Mouse (Mus musculus): ENCODE results near the gene Amdhd2. TPM values are rescaled to one million over a fixed set of nuclear protein-coding genes. Genes with fewer than 3 reads are reported as not detected.
A peak's percentile ranks its signal among the peaks of the same experiment; 100 is the strongest.
"Not testable (repeated sequence)": the region's sequence is repeated elsewhere in the genome, so short reads cannot be mapped to it uniquely, and the experiment has no call there.

Amdhd2 gene
- polyA plus RNA-seq, 1 experiment from 2014 or later, result 28.3 TPM

- no peaks in the 10 kb centered on the region for H3K27me3 ChIP-seq (replicated peaks; ENCODE audit: control insufficient read depth, insufficient read depth, low read length)
- H3K9ac ChIP-seq (ENCODE audit: low read depth, low read length), result peak overlapping the region; percentile 93
- H3K9me3 ChIP-seq (ENCODE audit: control insufficient read depth, low read length), result no peaks in the 10 kb centered on the region
- DNase-seq (ENCODE audit: low spot score) (peak; percentile 98), ATAC-seq (ENCODE audit: low read depth) (peak; percentile 98)
- H3K36me3 ChIP-seq (ENCODE audit: control insufficient read depth, insufficient read depth, low read length), result no peaks in the 10 kb centered on the region
- H3K4me1 ChIP-seq (ENCODE audit: control insufficient read depth, insufficient read depth, low read length), result peaks cover 7% of the 10 kb centered on the region
- H3K27ac ChIP-seq (replicated peaks; ENCODE audit: low read depth, low read length), result peak overlapping the region; percentile 87
- under 1% methylated on average over 23 of the region's 57 CpGs for WGBS
- peak overlapping the region; percentile 97 for H3K4me3 ChIP-seq (ENCODE audit: low read depth, low read length)
- H3K4me2 ChIP-seq (ENCODE audit: low read depth, low read length), result peak overlapping the region; percentile 81
Measured at GRCm38 (mm10) chr17:24141425-24141920, 22.1 kb downstream of the Amdhd2 start.

- H3K4me1 ChIP-seq (ENCODE audit: control insufficient read depth, insufficient read depth, low read length), result peaks cover 7% of the 10 kb centered on the region
- H3K9me3 ChIP-seq (ENCODE audit: control insufficient read depth, low read length), result no peaks in the 10 kb centered on the region
- H3K36me3 ChIP-seq (ENCODE audit: control insufficient read depth, insufficient read depth, low read length), result no peaks in the 10 kb centered on the region
- peak overlapping the region; percentile 97 for H3K4me3 ChIP-seq (ENCODE audit: low read depth, low read length)
- peak; percentile 58 for ATAC-seq (ENCODE audit: low read depth)
- 0% methylated on average over 13 of the region's 43 CpGs for WGBS
- H3K27ac ChIP-seq (replicated peaks; ENCODE audit: low read depth, low read length), result peak overlapping the region; percentile 87
- H3K27me3 ChIP-seq (replicated peaks; ENCODE audit: control insufficient read depth, insufficient read depth, low read length), result no peaks in the 10 kb centered on the region
- H3K4me2 ChIP-seq (ENCODE audit: low read depth, low read length), result peak overlapping the region; percentile 81
- DNase-seq (ENCODE audit: low spot score), result peak; percentile 52
- peak overlapping the region; percentile 93 for H3K9ac ChIP-seq (ENCODE audit: low read depth, low read length)
Measured at GRCm38 (mm10) chr17:24140845-24141424, 22.6 kb downstream of the Amdhd2 start.

- Histone ChIP-seq H3K4me1 (ENCODE audit: control insufficient read depth, insufficient read depth, low read length) (peaks cover 7% of the 10 kb centered on the region), H3K27ac (replicated peaks; ENCODE audit: low read depth, low read length) (no peak overlapping the region), H3K36me3 (ENCODE audit: control insufficient read depth, insufficient read depth, low read length) (no peaks in the 10 kb centered on the region), H3K4me2 (ENCODE audit: low read depth, low read length) (peak overlapping the region; percentile 81), H3K27me3 (replicated peaks; ENCODE audit: control insufficient read depth, insufficient read depth, low read length) (no peaks in the 10 kb centered on the region), H3K4me3 (ENCODE audit: low read depth, low read length) (peak overlapping the region; percentile 97), H3K9me3 (ENCODE audit: control insufficient read depth, low read length) (no peaks in the 10 kb centered on the region), H3K9ac (ENCODE audit: low read depth, low read length) (peak overlapping the region; percentile 93)
- ATAC-seq (ENCODE audit: low read depth), result no peak
- WGBS, result 85% methylated on average over 4 of the region's 4 CpGs
- no peak for DNase-seq (ENCODE audit: low spot score)
Measured at GRCm38 (mm10) chr17:24139968-24140367, 23.6 kb downstream of the Amdhd2 start.

- Histone ChIP-seq H3K9me3 (ENCODE audit: control insufficient read depth, low read length) (no peaks in the 10 kb centered on the region), H3K27ac (replicated peaks; ENCODE audit: low read depth, low read length) (no peak overlapping the region), H3K4me3 (ENCODE audit: low read depth, low read length) (no peak overlapping the region), H3K36me3 (ENCODE audit: control insufficient read depth, insufficient read depth, low read length) (no peaks in the 10 kb centered on the region), H3K4me2 (ENCODE audit: low read depth, low read length) (no peak overlapping the region), H3K27me3 (replicated peaks; ENCODE audit: control insufficient read depth, insufficient read depth, low read length) (no peaks in the 10 kb centered on the region), H3K4me1 (ENCODE audit: control insufficient read depth, insufficient read depth, low read length) (peaks cover 7% of the 10 kb centered on the region), H3K9ac (ENCODE audit: low read depth, low read length) (no peak overlapping the region)
- WGBS, result 75% methylated on average over 3 of the region's 3 CpGs
- DNase-seq (ENCODE audit: low spot score), result no peak
- ATAC-seq (ENCODE audit: low read depth), result no peak
Measured at GRCm38 (mm10) chr17:24139256-24139655, 24.3 kb downstream of the Amdhd2 start.

GRCm38 (mm10) chr17:24137226-24137880, 26.2 kb downstream of the Amdhd2 start:
- DNase-seq (ENCODE audit: low spot score) (no peak), ATAC-seq (ENCODE audit: low read depth) (no peak)
- Histone ChIP-seq H3K27ac (replicated peaks; ENCODE audit: low read depth, low read length) (no peak overlapping the region), H3K9ac (ENCODE audit: low read depth, low read length) (no peak overlapping the region), H3K9me3 (ENCODE audit: control insufficient read depth, low read length) (no peaks in the 10 kb centered on the region), H3K27me3 (replicated peaks; ENCODE audit: control insufficient read depth, insufficient read depth, low read length) (no peaks in the 10 kb centered on the region), H3K36me3 (ENCODE audit: control insufficient read depth, insufficient read depth, low read length) (no peaks in the 10 kb centered on the region), H3K4me1 (ENCODE audit: control insufficient read depth, insufficient read depth, low read length) (peaks cover 7% of the 10 kb centered on the region), H3K4me2 (ENCODE audit: low read depth, low read length) (no peak overlapping the region), H3K4me3 (ENCODE audit: low read depth, low read length) (no peak overlapping the region)
- WGBS, result 64% methylated on average over 2 of the region's 2 CpGs

- Histone ChIP-seq H3K4me1 (ENCODE audit: control insufficient read depth, insufficient read depth, low read length) (peaks cover 5% of the 10 kb centered on the region), H3K27ac (replicated peaks; ENCODE audit: low read depth, low read length) (no peak overlapping the region), H3K27me3 (replicated peaks; ENCODE audit: control insufficient read depth, insufficient read depth, low read length) (no peaks in the 10 kb centered on the region), H3K4me2 (ENCODE audit: low read depth, low read length) (no peak overlapping the region), H3K4me3 (ENCODE audit: low read depth, low read length) (no peak overlapping the region), H3K9me3 (ENCODE audit: control insufficient read depth, low read length) (no peaks in the 10 kb centered on the region), H3K9ac (ENCODE audit: low read depth, low read length) (no peak overlapping the region), H3K36me3 (ENCODE audit: control insufficient read depth, insufficient read depth, low read length) (no peaks in the 10 kb centered on the region)
- DNase-seq (ENCODE audit: low spot score) (no peak), ATAC-seq (ENCODE audit: low read depth) (no peak)
Measured at GRCm38 (mm10) chr17:24134062-24134461, 29.5 kb downstream of the Amdhd2 start.

- H3K9me3 ChIP-seq (ENCODE audit: control insufficient read depth, low read length); ATAC-seq (ENCODE audit: low read depth); H3K36me3 ChIP-seq (ENCODE audit: control insufficient read depth, insufficient read depth, low read length); H3K9ac ChIP-seq (ENCODE audit: low read depth, low read length); DNase-seq (ENCODE audit: low spot score); H3K27me3 ChIP-seq (replicated peaks; ENCODE audit: control insufficient read depth, insufficient read depth, low read length); H3K27ac ChIP-seq (replicated peaks; ENCODE audit: low read depth, low read length); H3K4me1 ChIP-seq (ENCODE audit: control insufficient read depth, insufficient read depth, low read length); H3K4me2 ChIP-seq (ENCODE audit: low read depth, low read length); H3K4me3 ChIP-seq (ENCODE audit: low read depth, low read length): not testable (repeated sequence)
- 89% methylated on average over 4 of the region's 4 CpGs for WGBS
Measured at GRCm38 (mm10) chr17:24132919-24133318, 30.6 kb downstream of the Amdhd2 start.

- Histone ChIP-seq H3K27me3 (replicated peaks; ENCODE audit: control insufficient read depth, insufficient read depth, low read length) (no peaks in the 10 kb centered on the region), H3K4me2 (ENCODE audit: low read depth, low read length) (no peak overlapping the region), H3K9ac (ENCODE audit: low read depth, low read length) (no peak overlapping the region), H3K9me3 (ENCODE audit: control insufficient read depth, low read length) (no peaks in the 10 kb centered on the region), H3K4me3 (ENCODE audit: low read depth, low read length) (no peak overlapping the region), H3K36me3 (ENCODE audit: control insufficient read depth, insufficient read depth, low read length) (no peaks in the 10 kb centered on the region), H3K27ac (replicated peaks; ENCODE audit: low read depth, low read length) (no peak overlapping the region), H3K4me1 (ENCODE audit: control insufficient read depth, insufficient read depth, low read length) (peaks cover 5% of the 10 kb centered on the region)
- WGBS, result 93% methylated on average over 3 of the region's 3 CpGs
- ATAC-seq (ENCODE audit: low read depth), result no peak
- no peak for DNase-seq (ENCODE audit: low spot score)
Measured at GRCm38 (mm10) chr17:24131570-24131969, 32.0 kb downstream of the Amdhd2 start.

GRCm38 (mm10) chr17:24129246-24129645, 34.3 kb downstream of the Amdhd2 start:
- not testable (repeated sequence) for DNase-seq (ENCODE audit: low spot score); H3K9ac ChIP-seq (ENCODE audit: low read depth, low read length); H3K4me3 ChIP-seq (ENCODE audit: low read depth, low read length); H3K9me3 ChIP-seq (ENCODE audit: control insufficient read depth, low read length); H3K4me1 ChIP-seq (ENCODE audit: control insufficient read depth, insufficient read depth, low read length); ATAC-seq (ENCODE audit: low read depth); H3K4me2 ChIP-seq (ENCODE audit: low read depth, low read length); H3K36me3 ChIP-seq (ENCODE audit: control insufficient read depth, insufficient read depth, low read length); H3K27ac ChIP-seq (replicated peaks; ENCODE audit: low read depth, low read length); H3K27me3 ChIP-seq (replicated peaks; ENCODE audit: control insufficient read depth, insufficient read depth, low read length)
- 95% methylated on average over 4 of the region's 4 CpGs for WGBS
